ENCODE assay signal across 15 mouse cellular contexts in the genomic region with DNA sequence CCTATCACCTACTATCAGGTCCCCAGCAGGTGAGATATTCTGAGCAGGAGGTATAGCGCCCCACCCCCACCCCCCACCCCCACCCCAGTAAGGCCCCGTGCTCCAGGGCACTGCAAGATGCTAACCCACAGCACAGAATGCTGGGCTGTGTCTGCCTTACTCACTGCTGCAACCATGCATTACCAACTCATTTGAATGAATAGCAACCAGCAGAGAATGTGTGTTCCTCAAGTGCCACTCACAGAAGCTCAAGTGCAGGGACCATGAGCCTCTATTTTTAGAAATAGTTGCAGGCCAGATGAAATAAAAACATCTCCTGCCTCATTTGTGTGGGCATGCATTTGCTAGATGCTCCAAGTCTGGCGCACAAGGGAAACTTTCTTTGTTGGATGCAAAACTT. TPM values are rescaled to one million over a fixed set of nuclear protein-coding genes. Genes with fewer than 3 reads are reported as not detected.
"Had no signal": no experiment of that assay in that cellular context is flagged by ENCODE, and none has a peak within 500 bp of the region (broad histone marks: within the 10 kb centered on the region; RNA-seq: fewer than 3 reads in every experiment).

No protein-coding gene starts in this region.

- ATAC-seq: midbrain, embryonic 15.5 days had no signal

- H3K9me3 ChIP-seq: liver, embryonic 15.5 days; megakaryocyte, embryonic 14.5 days; midbrain, embryonic 15.5 days; neural tube, embryonic 12.5 days had no signal

- H3K36me3 ChIP-seq: liver, embryonic 15.5 days; midbrain, embryonic 15.5 days; neural tube, embryonic 12.5 days had no signal

- H3K9ac ChIP-seq: liver, embryonic 15.5 days; lung, embryonic 14.5 days; midbrain, embryonic 15.5 days; neural tube, embryonic 12.5 days had no signal

- H3K4me2 ChIP-seq: liver, embryonic 11.5 days; liver, embryonic 15.5 days; lung, embryonic 14.5 days; midbrain, embryonic 11.5 days; midbrain, embryonic 15.5 days; neural tube, embryonic 12.5 days had no signal

- DNase-seq: kidney, postnatal 10 days; kidney, postnatal 4 days; lung, embryonic 14.5 days; thymus, postnatal 4 days had no signal

- H3K27me3 ChIP-seq: liver, embryonic 15.5 days; midbrain, embryonic 15.5 days; neural tube, embryonic 12.5 days had no signal

- H3K27ac ChIP-seq: layer of hippocampus, adult 2 months; liver, embryonic 15.5 days; macrophage; midbrain, embryonic 15.5 days; neural tube, embryonic 12.5 days; stomach, postnatal 0 days had no signal

- H3K4me3 ChIP-seq: layer of hippocampus, adult 2 months; liver, embryonic 15.5 days; megakaryocyte, embryonic 14.5 days; midbrain, embryonic 15.5 days; neural tube, embryonic 12.5 days had no signal

- H3K4me1 ChIP-seq: liver, embryonic 15.5 days; megakaryocyte, embryonic 14.5 days; midbrain, embryonic 15.5 days had no signal

RNA-seq across cellular contexts. Expression of a gene that starts 28.8 kb away (rescaled TPM):
- total RNA-seq: monocyte, adult 5-6 weeks; neutrophil, adult 5-6 weeks had no signal
